Mouse (Mus musculus): ENCODE results near the gene Tnnt3. TPM values are rescaled to one million over a fixed set of nuclear protein-coding genes. Genes with fewer than 3 reads are reported as not detected.

The Tnnt3 gene
- polyA plus RNA-seq, 1 experiment from 2014 or later = 0.42 TPM

- no peaks in the 10 kb centered on the region for H3K27me3 ChIP-seq (replicated peaks; ENCODE audit: control insufficient read depth, insufficient read depth, low read length)
- no peak overlapping the region for H3K4me2 ChIP-seq (ENCODE audit: low read length)
- H3K9ac ChIP-seq (ENCODE audit: low read length) = no peak overlapping the region
- H3K27ac ChIP-seq (ENCODE audit: low read depth, low read length) = no peak overlapping the region
- ATAC-seq (no peak), DNase-seq (ENCODE audit: low spot score) (no peak)
- WGBS = 91% methylated on average over 4 of the region's 4 CpGs
- H3K4me1 ChIP-seq (ENCODE audit: control insufficient read depth, insufficient read depth, low read length) = peaks cover 3% of the 10 kb centered on the region; the same call in 1 of the 2 replicates
- no peak overlapping the region for H3K4me3 ChIP-seq (ENCODE audit: low read depth, low read length)
- H3K36me3 ChIP-seq (ENCODE audit: control insufficient read depth, insufficient read depth, low read length) = no peaks in the 10 kb centered on the region
- H3K9me3 ChIP-seq (replicated peaks; ENCODE audit: control insufficient read depth, low read length) = no peaks in the 10 kb centered on the region
Measured at GRCm38 (mm10) chr7:142472936-142473335, 25.7 kb upstream of the Tnnt3 start.

GRCm38 (mm10) chr7:142473476-142473875 lies 25.2 kb upstream of the Tnnt3 start:
- DNase-seq (ENCODE audit: low spot score) = no peak

GRCm38 (mm10) chr7:142474799-142475198 lies 23.8 kb upstream of the Tnnt3 start:
- H3K36me3 ChIP-seq (ENCODE audit: control insufficient read depth, insufficient read depth, low read length) = no peaks in the 10 kb centered on the region
- DNase-seq (ENCODE audit: low spot score) (no peak), ATAC-seq (no peak)
- no peaks in the 10 kb centered on the region for H3K9me3 ChIP-seq (replicated peaks; ENCODE audit: control insufficient read depth, low read length)
- no peak overlapping the region for H3K4me3 ChIP-seq (ENCODE audit: low read depth, low read length)
- H3K4me1 ChIP-seq (ENCODE audit: control insufficient read depth, insufficient read depth, low read length) = peaks cover 3% of the 10 kb centered on the region; the same call in 1 of the 2 replicates
- no peak overlapping the region for H3K27ac ChIP-seq (ENCODE audit: low read depth, low read length)
- no peak overlapping the region for H3K9ac ChIP-seq (ENCODE audit: low read length)
- WGBS = 86% methylated on average over 14 of the region's 14 CpGs
- H3K4me2 ChIP-seq (ENCODE audit: low read length) = no peak overlapping the region
- H3K27me3 ChIP-seq (replicated peaks; ENCODE audit: control insufficient read depth, insufficient read depth, low read length) = no peaks in the 10 kb centered on the region

More at GRCm38 (mm10) chr7:142473476-142473875, 25.2 kb upstream of the Tnnt3 start:
- Histone ChIP-seq H3K4me2 (ENCODE audit: low read length) (no peak overlapping the region), H3K9ac (ENCODE audit: low read length) (no peak overlapping the region), H3K36me3 (ENCODE audit: control insufficient read depth, insufficient read depth, low read length) (no peaks in the 10 kb centered on the region), H3K4me1 (ENCODE audit: control insufficient read depth, insufficient read depth, low read length) (peaks cover 3% of the 10 kb centered on the region; the same call in 1 of the 2 replicates), H3K9me3 (replicated peaks; ENCODE audit: control insufficient read depth, low read length) (no peaks in the 10 kb centered on the region), H3K27ac (ENCODE audit: low read depth, low read length) (no peak overlapping the region), H3K4me3 (ENCODE audit: low read depth, low read length) (no peak overlapping the region), H3K27me3 (replicated peaks; ENCODE audit: control insufficient read depth, insufficient read depth, low read length) (no peaks in the 10 kb centered on the region)
- 84% methylated on average over 2 of the region's 2 CpGs for WGBS
- ATAC-seq = no peak

GRCm38 (mm10) chr7:142475641-142476040 lies 23.0 kb upstream of the Tnnt3 start:
- ATAC-seq = no peak
- Histone ChIP-seq H3K27ac (ENCODE audit: low read depth, low read length) (no peak overlapping the region), H3K4me1 (ENCODE audit: control insufficient read depth, insufficient read depth, low read length) (peaks cover 3% of the 10 kb centered on the region; the same call in 1 of the 2 replicates), H3K4me3 (ENCODE audit: low read depth, low read length) (no peak overlapping the region), H3K9ac (ENCODE audit: low read length) (no peak overlapping the region), H3K36me3 (ENCODE audit: control insufficient read depth, insufficient read depth, low read length) (no peaks in the 10 kb centered on the region), H3K27me3 (replicated peaks; ENCODE audit: control insufficient read depth, insufficient read depth, low read length) (no peaks in the 10 kb centered on the region), H3K4me2 (ENCODE audit: low read length) (no peak overlapping the region), H3K9me3 (replicated peaks; ENCODE audit: control insufficient read depth, low read length) (no peaks in the 10 kb centered on the region)
- DNase-seq (ENCODE audit: low spot score) = no peak
- 57% methylated on average over 7 of the region's 7 CpGs for WGBS

GRCm38 (mm10) chr7:142476271-142476670 lies 22.4 kb upstream of the Tnnt3 start:
- H3K27ac ChIP-seq (ENCODE audit: low read depth, low read length) = no peak overlapping the region
- peaks cover under 1% of the 10 kb centered on the region for H3K4me1 ChIP-seq (ENCODE audit: control insufficient read depth, insufficient read depth, low read length)
- ATAC-seq = no peak
- no peak overlapping the region for H3K4me2 ChIP-seq (ENCODE audit: low read length)
- no peaks in the 10 kb centered on the region for H3K9me3 ChIP-seq (replicated peaks; ENCODE audit: control insufficient read depth, low read length)
- no peak for DNase-seq (ENCODE audit: low spot score)
- WGBS = 82% methylated on average over 5 of the region's 5 CpGs
- H3K27me3 ChIP-seq (replicated peaks; ENCODE audit: control insufficient read depth, insufficient read depth, low read length) = no peaks in the 10 kb centered on the region
- no peak overlapping the region for H3K4me3 ChIP-seq (ENCODE audit: low read depth, low read length)
- no peaks in the 10 kb centered on the region for H3K36me3 ChIP-seq (ENCODE audit: control insufficient read depth, insufficient read depth, low read length)
- H3K9ac ChIP-seq (ENCODE audit: low read length) = no peak overlapping the region

- no peak overlapping the region for H3K9ac ChIP-seq (ENCODE audit: low read length)
- no peak for ATAC-seq
- no peak overlapping the region for H3K4me2 ChIP-seq (ENCODE audit: low read length)
- peaks cover 7% of the 10 kb centered on the region for H3K4me1 ChIP-seq (ENCODE audit: control insufficient read depth, insufficient read depth, low read length)
- H3K9me3 ChIP-seq (replicated peaks; ENCODE audit: control insufficient read depth, low read length) = no peaks in the 10 kb centered on the region
- H3K27me3 ChIP-seq (replicated peaks; ENCODE audit: control insufficient read depth, insufficient read depth, low read length) = no peaks in the 10 kb centered on the region
- H3K27ac ChIP-seq (ENCODE audit: low read depth, low read length) = no peak overlapping the region
- DNase-seq (ENCODE audit: low spot score) = no peak
- no peaks in the 10 kb centered on the region for H3K36me3 ChIP-seq (ENCODE audit: control insufficient read depth, insufficient read depth, low read length)
- H3K4me3 ChIP-seq (ENCODE audit: low read depth, low read length) = no peak overlapping the region
- WGBS = 85% methylated on average over 13 of the region's 13 CpGs
Measured at GRCm38 (mm10) chr7:142476795-142477452, 21.7 kb upstream of the Tnnt3 start.

GRCm38 (mm10) chr7:142478001-142478400 lies 20.6 kb upstream of the Tnnt3 start:
- Histone ChIP-seq H3K4me3 (ENCODE audit: low read depth, low read length) (no peak overlapping the region), H3K27me3 (replicated peaks; ENCODE audit: control insufficient read depth, insufficient read depth, low read length) (no peaks in the 10 kb centered on the region), H3K9ac (ENCODE audit: low read length) (no peak overlapping the region), H3K4me2 (ENCODE audit: low read length) (no peak overlapping the region), H3K36me3 (ENCODE audit: control insufficient read depth, insufficient read depth, low read length) (no peaks in the 10 kb centered on the region), H3K4me1 (ENCODE audit: control insufficient read depth, insufficient read depth, low read length) (peaks cover 18% of the 10 kb centered on the region), H3K9me3 (replicated peaks; ENCODE audit: control insufficient read depth, low read length) (no peaks in the 10 kb centered on the region), H3K27ac (ENCODE audit: low read depth, low read length) (no peak overlapping the region)
- DNase-seq (ENCODE audit: low spot score) = no peak
- no peak for ATAC-seq
- WGBS = 94% methylated on average over 6 of the region's 6 CpGs

GRCm38 (mm10) chr7:142478574-142478973 lies 20.1 kb upstream of the Tnnt3 start:
- ATAC-seq = no peak
- Histone ChIP-seq H3K27me3 (replicated peaks; ENCODE audit: control insufficient read depth, insufficient read depth, low read length) (no peaks in the 10 kb centered on the region), H3K4me1 (ENCODE audit: control insufficient read depth, insufficient read depth, low read length) (peaks cover 19% of the 10 kb centered on the region), H3K27ac (ENCODE audit: low read depth, low read length) (no peak overlapping the region), H3K9ac (ENCODE audit: low read length) (no peak overlapping the region), H3K4me2 (ENCODE audit: low read length) (no peak overlapping the region), H3K4me3 (ENCODE audit: low read depth, low read length) (no peak overlapping the region), H3K36me3 (ENCODE audit: control insufficient read depth, insufficient read depth, low read length) (no peaks in the 10 kb centered on the region), H3K9me3 (replicated peaks; ENCODE audit: control insufficient read depth, low read length) (no peaks in the 10 kb centered on the region)
- no peak for DNase-seq (ENCODE audit: low spot score)
- 58% methylated on average over 2 of the region's 2 CpGs for WGBS

GRCm38 (mm10) chr7:142479307-142479706 lies 19.3 kb upstream of the Tnnt3 start:
- Histone ChIP-seq H3K9me3 (replicated peaks; ENCODE audit: control insufficient read depth, low read length) (no peaks in the 10 kb centered on the region), H3K4me1 (ENCODE audit: control insufficient read depth, insufficient read depth, low read length) (peaks cover 19% of the 10 kb centered on the region), H3K27ac (ENCODE audit: low read depth, low read length) (no peak overlapping the region), H3K4me2 (ENCODE audit: low read length) (no peak overlapping the region), H3K4me3 (ENCODE audit: low read depth, low read length) (no peak overlapping the region), H3K36me3 (ENCODE audit: control insufficient read depth, insufficient read depth, low read length) (no peaks in the 10 kb centered on the region), H3K9ac (ENCODE audit: low read length) (no peak overlapping the region), H3K27me3 (replicated peaks; ENCODE audit: control insufficient read depth, insufficient read depth, low read length) (no peaks in the 10 kb centered on the region)
- no peak for ATAC-seq
- no peak for DNase-seq (ENCODE audit: low spot score)

Data from forebrain, embryonic 14.5 days (tissue).